Mouse (Mus musculus): ENCODE data around the gene Ndel1. TPM values are rescaled to one million over a fixed set of nuclear protein-coding genes. Genes with fewer than 3 reads are reported as not detected.

The Ndel1 gene
- total and polyA plus RNA-seq, 2 experiments from 2014 or later = 91.7 to 111 TPM

- 84% methylated on average over 15 of the region's 15 CpGs for WGBS
- H3K9ac ChIP-seq = no peak overlapping the region
- ATAC-seq (no peak), DNase-seq (no peak)
- no peak for TF ChIP-seq CTCF (IDR thresholded peaks at IDR 0.05; ENCODE audit: low read depth)
- H3K9me3 ChIP-seq (ENCODE audit: low read length) = no peaks in the 10 kb centered on the region
- H3K4me2 ChIP-seq (ENCODE audit: low read depth) = no peak overlapping the region
- no peaks in the 10 kb centered on the region for H3K27me3 ChIP-seq (ENCODE audit: insufficient read depth, low read length)
- H3K4me3 ChIP-seq (ENCODE audit: low read depth, low read length) = no peak overlapping the region
- H3K36me3 ChIP-seq (ENCODE audit: insufficient read depth) = no peaks in the 10 kb centered on the region
- no peak overlapping the region for H3K27ac ChIP-seq (ENCODE audit: low read depth, low read length)
- H3K4me1 ChIP-seq (ENCODE audit: insufficient read depth) = no peaks in the 10 kb centered on the region
Measured at GRCm38 (mm10) chr11:68892233-68892832, 20.7 kb upstream of the Ndel1 start.

- Histone ChIP-seq H3K36me3 (ENCODE audit: insufficient read depth) (no peaks in the 10 kb centered on the region), H3K27me3 (ENCODE audit: insufficient read depth, low read length) (no peaks in the 10 kb centered on the region)
- no peak for TF ChIP-seq CTCF (IDR thresholded peaks at IDR 0.05; ENCODE audit: low read depth)
Measured at GRCm38 (mm10) chr11:68891823-68892222, 20.2 kb upstream of the Ndel1 start.

GRCm38 (mm10) chr11:68890625-68891024 is 19.0 kb upstream of the Ndel1 start:
- H3K9ac ChIP-seq = no peak overlapping the region
- no peaks in the 10 kb centered on the region for H3K9me3 ChIP-seq (ENCODE audit: low read length)
- H3K4me1 ChIP-seq (ENCODE audit: insufficient read depth) = no peaks in the 10 kb centered on the region
- H3K27me3 ChIP-seq (ENCODE audit: insufficient read depth, low read length) = no peaks in the 10 kb centered on the region
- WGBS = 43% methylated on average over 2 of the region's 2 CpGs
- no peaks in the 10 kb centered on the region for H3K36me3 ChIP-seq (ENCODE audit: insufficient read depth)
- no peak overlapping the region for H3K4me2 ChIP-seq (ENCODE audit: low read depth)
- TF ChIP-seq CTCF (IDR thresholded peaks at IDR 0.05; ENCODE audit: low read depth) = no peak
- no peak overlapping the region for H3K27ac ChIP-seq (ENCODE audit: low read depth, low read length)
- no peak for DNase-seq
- ATAC-seq = no peak
- no peak overlapping the region for H3K4me3 ChIP-seq (ENCODE audit: low read depth, low read length)

More at GRCm38 (mm10) chr11:68891823-68892222, 20.2 kb upstream of the Ndel1 start:
- no peak overlapping the region for H3K27ac ChIP-seq (ENCODE audit: low read depth, low read length)
- DNase-seq (no peak), ATAC-seq (no peak)
- H3K9ac ChIP-seq = no peak overlapping the region
- 90% methylated on average over 5 of the region's 5 CpGs for WGBS
- H3K4me1 ChIP-seq (ENCODE audit: insufficient read depth) = no peaks in the 10 kb centered on the region
- H3K4me3 ChIP-seq (ENCODE audit: low read depth, low read length) = no peak overlapping the region
- no peak overlapping the region for H3K4me2 ChIP-seq (ENCODE audit: low read depth)
- no peaks in the 10 kb centered on the region for H3K9me3 ChIP-seq (ENCODE audit: low read length)

GRCm38 (mm10) chr11:68888653-68889052 is 17.0 kb upstream of the Ndel1 start:
- TF ChIP-seq CTCF (IDR thresholded peaks at IDR 0.05; ENCODE audit: low read depth) = no peak
- no peaks in the 10 kb centered on the region for H3K4me1 ChIP-seq (ENCODE audit: insufficient read depth)
- H3K9me3 ChIP-seq (ENCODE audit: low read length) = no peaks in the 10 kb centered on the region
- no peaks in the 10 kb centered on the region for H3K36me3 ChIP-seq (ENCODE audit: insufficient read depth)
- H3K9ac ChIP-seq = no peak overlapping the region
- no peak for ATAC-seq
- no peaks in the 10 kb centered on the region for H3K27me3 ChIP-seq (ENCODE audit: insufficient read depth, low read length)
- H3K27ac ChIP-seq (ENCODE audit: low read depth, low read length) = no peak overlapping the region
- WGBS = 74% methylated on average over 2 of the region's 2 CpGs
- H3K4me3 ChIP-seq (ENCODE audit: low read depth, low read length) = no peak overlapping the region
- DNase-seq = no peak
- H3K4me2 ChIP-seq (ENCODE audit: low read depth) = no peak overlapping the region

GRCm38 (mm10) chr11:68888253-68888652 is 16.6 kb upstream of the Ndel1 start, which contains the start of gene Rnf222:
Rnf222 (plus strand) TSS chr11:68888553.
- no peaks in the 10 kb centered on the region for H3K36me3 ChIP-seq (ENCODE audit: insufficient read depth)
- WGBS = 45% methylated on average over 6 of the region's 6 CpGs
- no peak within 1 kb of the TSS for H3K4me2 ChIP-seq (ENCODE audit: low read depth)
- H3K9ac ChIP-seq = no peak within 1 kb of the TSS
- H3K27ac ChIP-seq (ENCODE audit: low read depth, low read length) = no peak within 1 kb of the TSS
- no peak within 1 kb of the TSS for H3K4me3 ChIP-seq (ENCODE audit: low read depth, low read length)
- no peaks in the 10 kb centered on the region for H3K4me1 ChIP-seq (ENCODE audit: insufficient read depth)
- H3K27me3 ChIP-seq (ENCODE audit: insufficient read depth, low read length) = no peaks in the 10 kb centered on the region
- DNase-seq (no peak), ATAC-seq (no peak)
- TF ChIP-seq CTCF (IDR thresholded peaks at IDR 0.05; ENCODE audit: low read depth) = no peak
- no peaks in the 10 kb centered on the region for H3K9me3 ChIP-seq (ENCODE audit: low read length)

- Histone ChIP-seq H3K4me2 (ENCODE audit: low read depth) (no peak overlapping the region), H3K9ac (no peak overlapping the region), H3K9me3 (ENCODE audit: low read length) (no peaks in the 10 kb centered on the region), H3K4me3 (ENCODE audit: low read depth, low read length) (no peak overlapping the region), H3K27ac (ENCODE audit: low read depth, low read length) (no peak overlapping the region), H3K36me3 (ENCODE audit: insufficient read depth) (no peaks in the 10 kb centered on the region), H3K27me3 (ENCODE audit: insufficient read depth, low read length) (no peaks in the 10 kb centered on the region), H3K4me1 (ENCODE audit: insufficient read depth) (no peaks in the 10 kb centered on the region)
- no peak for DNase-seq
- TF ChIP-seq CTCF (IDR thresholded peaks at IDR 0.05; ENCODE audit: low read depth) = no peak
- 80% methylated on average over 5 of the region's 5 CpGs for WGBS
- ATAC-seq = no peak
Measured at GRCm38 (mm10) chr11:68886091-68886490, 14.4 kb upstream of the Ndel1 start.

GRCm38 (mm10) chr11:68884368-68884767 is 12.7 kb upstream of the Ndel1 start:
- Histone ChIP-seq H3K27me3 (ENCODE audit: insufficient read depth, low read length) (no peaks in the 10 kb centered on the region), H3K4me3 (ENCODE audit: low read depth, low read length) (no peak overlapping the region), H3K9ac (no peak overlapping the region), H3K4me2 (ENCODE audit: low read depth) (no peak overlapping the region), H3K4me1 (ENCODE audit: insufficient read depth) (no peaks in the 10 kb centered on the region), H3K36me3 (ENCODE audit: insufficient read depth) (no peaks in the 10 kb centered on the region), H3K27ac (ENCODE audit: low read depth, low read length) (no peak overlapping the region), H3K9me3 (ENCODE audit: low read length) (no peaks in the 10 kb centered on the region)
- DNase-seq (no peak), ATAC-seq (no peak)
- TF ChIP-seq CTCF (IDR thresholded peaks at IDR 0.05; ENCODE audit: low read depth) = no peak
- WGBS = 79% methylated on average over 5 of the region's 5 CpGs
